Mouse (Mus musculus) hindbrain, postnatal 0 days (tissue): ENCODE results near the gene Traf5. TPM values are rescaled to one million over a fixed set of nuclear protein-coding genes. Genes with fewer than 3 reads are reported as not detected.

Experiments
- ATAC-seq: fragments of 200-750 bp; cut with Nextera tagmentation; 2 replicates; pipeline ENCODE4 v1.8.0; 2017; ENCODE audit warnings: mild to moderate bottlenecking, moderate TSS enrichment, moderate library complexity
- DNase-seq: peaks from one replicate; pipeline ENCODE4 v3.0.0-alpha.2; 2015; ENCODE audit warnings: low spot score
- H3K27ac ChIP-seq: fragments of 300-500 bp; sonication (generic); 2 replicates; pipeline ENCODE4 v1.5.1; 2014; ENCODE audit warnings: mild to moderate bottlenecking
- H3K27me3 ChIP-seq: fragments of 300-500 bp; sonication (generic); 2 replicates; pipeline ENCODE4 v1.6.1; 2014; ENCODE audit warnings: low read length, mixed read lengths; ENCODE audit not compliant: insufficient read depth
- H3K36me3 ChIP-seq: fragments of 300-500 bp; sonication (generic); 2 replicates; pipeline ENCODE4 v1.6.1; 2014; ENCODE audit warnings: low read length, mixed read lengths; ENCODE audit not compliant: insufficient read depth
- H3K4me1 ChIP-seq: fragments of 300-500 bp; sonication (generic); 2 replicates; pipeline ENCODE4 v1.6.1; 2014; ENCODE audit warnings: antibody characterized with exemption, low read length, mixed read lengths; ENCODE audit not compliant: insufficient read depth
- H3K4me2 ChIP-seq: fragments of 300-500 bp; sonication (generic); 2 replicates; pipeline ENCODE4 v1.6.1; 2014; ENCODE audit warnings: low read depth, mild to moderate bottlenecking, low read length, moderate library complexity, mixed read lengths
- H3K4me3 ChIP-seq: fragments of 300-500 bp; sonication (generic); 2 replicates; pipeline ENCODE4 v1.5.1; 2014; ENCODE audit warnings: low read length
- H3K9ac ChIP-seq: fragments of 300-500 bp; sonication (generic); replicated peaks from 2 replicates; pipeline ENCODE4 v1.6.1; 2014; ENCODE audit warnings: mild to moderate bottlenecking, low read length, moderate library complexity, mixed read lengths
- H3K9me3 ChIP-seq: fragments of 300-500 bp; sonication (generic); 2 replicates; pipeline ENCODE4 v1.6.1; 2016; ENCODE audit warnings: low read length, mixed read lengths
- CTCF ChIP-seq: IDR thresholded peaks from 2 replicates; pipeline ENCODE4 v1.5.1; 2016; ENCODE audit warnings: antibody characterized with exemption, control low read depth, low read depth
- WGBS: fragments of 180-500 bp; shearing (Covaris S2); extraction: QIAGEN DNeasy Blood & Tissue Kit; methylation state at CpG from one replicate; pipeline ENCODE4 v1.1.7; 2014; 5-methylcytosine and 5-hydroxymethylcytosine counted together
- polyA plus RNA-seq: library from polyadenylated mRNA; unstranded; fragments of >200 nt; fragmentation: Nextera tagmentation; extraction: Ambion mirVana; gene quantifications from 2 replicates; pipeline ENCODE4 v1.2.1, GENCODE M21; 2015
- total RNA-seq: library from RNA; depleted of rRNA; stranded (reverse); fragments of >200 nt; gene quantifications from 2 replicates; pipeline ENCODE4 v1.2.3, GENCODE M21; 2014

The Traf5 gene
- total and polyA plus RNA-seq, 2 experiments from 2014 or later = 1.4 to 7.3 TPM

GRCm38 (mm10) chr1:191999022-191999421, 93.3 kb downstream of the Traf5 start:
- TF ChIP-seq CTCF = no peak
- Histone ChIP-seq H3K9ac (no peak overlapping the region), H3K4me3 (no peak overlapping the region), H3K4me1 (no peaks in the 10 kb centered on the region), H3K36me3 (no peaks in the 10 kb centered on the region), H3K9me3 (no peaks in the 10 kb centered on the region), H3K27ac (no peak overlapping the region), H3K27me3 (no peaks in the 10 kb centered on the region), H3K4me2 (no peak overlapping the region)
- DNase-seq = no peak
- no peak for ATAC-seq

GRCm38 (mm10) chr1:191996621-191997185, 95.7 kb downstream of the Traf5 start:
- Histone ChIP-seq H3K9ac (no peak overlapping the region), H3K9me3 (no peaks in the 10 kb centered on the region), H3K27me3 (no peaks in the 10 kb centered on the region), H3K36me3 (no peaks in the 10 kb centered on the region), H3K4me1 (no peaks in the 10 kb centered on the region), H3K4me2 (no peak overlapping the region), H3K27ac (no peak overlapping the region), H3K4me3 (no peak overlapping the region)
- DNase-seq = no peak
- no peak for ATAC-seq
- WGBS = 86% methylated on average over 8 of the region's 8 CpGs
- no peak for TF ChIP-seq CTCF

GRCm38 (mm10) chr1:191995916-191996315, 96.4 kb downstream of the Traf5 start:
- 90% methylated on average over 7 of the region's 7 CpGs for WGBS
- no peak for TF ChIP-seq CTCF
- no peaks in the 10 kb centered on the region for H3K36me3 ChIP-seq
- DNase-seq = no peak
- no peak overlapping the region for H3K4me3 ChIP-seq
- H3K4me2 ChIP-seq = no peak overlapping the region
- H3K9me3 ChIP-seq = no peaks in the 10 kb centered on the region
- no peaks in the 10 kb centered on the region for H3K27me3 ChIP-seq
- H3K4me1 ChIP-seq = no peaks in the 10 kb centered on the region
- no peak overlapping the region for H3K27ac ChIP-seq
- no peak overlapping the region for H3K9ac ChIP-seq
- ATAC-seq = no peak

- TF ChIP-seq CTCF = peak; percentile 67
- Histone ChIP-seq H3K4me3 (no peak overlapping the region), H3K36me3 (no peaks in the 10 kb centered on the region), H3K9me3 (no peaks in the 10 kb centered on the region), H3K27me3 (no peaks in the 10 kb centered on the region), H3K4me1 (no peaks in the 10 kb centered on the region; the same call in 1 of the 2 replicates), H3K4me2 (no peak overlapping the region), H3K9ac (no peak overlapping the region), H3K27ac (no peak overlapping the region)
- 66% methylated on average over 4 of the region's 4 CpGs for WGBS
- ATAC-seq = no peak
- DNase-seq = peak; percentile 69
These were observed 96.9 kb downstream of the Traf5 start for GRCm38 (mm10) chr1:191995488-191995887.

- no peak for DNase-seq
- Histone ChIP-seq H3K27ac (no peak overlapping the region), H3K4me3 (no peak overlapping the region), H3K36me3 (no peaks in the 10 kb centered on the region), H3K27me3 (no peaks in the 10 kb centered on the region), H3K9ac (no peak overlapping the region), H3K4me1 (no peaks in the 10 kb centered on the region; the same call in 1 of the 2 replicates), H3K9me3 (no peaks in the 10 kb centered on the region), H3K4me2 (no peak overlapping the region)
- ATAC-seq = no peak
- 75% methylated on average over 5 of the region's 5 CpGs for WGBS
- no peak for TF ChIP-seq CTCF
These were observed 97.9 kb downstream of the Traf5 start for GRCm38 (mm10) chr1:191994476-191994875.

GRCm38 (mm10) chr1:191992040-191992780, 100.1 kb downstream of the Traf5 start:
- Histone ChIP-seq H3K36me3 (no peaks in the 10 kb centered on the region), H3K27ac (peak overlapping the region; percentile 45), H3K4me3 (no peak overlapping the region), H3K9me3 (no peaks in the 10 kb centered on the region), H3K27me3 (no peaks in the 10 kb centered on the region), H3K4me2 (no peak overlapping the region), H3K9ac (no peak overlapping the region), H3K4me1 (no peaks in the 10 kb centered on the region; the same call in 1 of the 2 replicates)
- ATAC-seq (peak; percentile 82), DNase-seq (peak; percentile 56)
- 64% methylated on average over 7 of the region's 7 CpGs for whole genome bisulfite sequencing
- TF ChIP-seq CTCF = no peak

GRCm38 (mm10) chr1:191989994-191990393, 102.4 kb downstream of the Traf5 start:
- peak; percentile 98 for DNase-seq

More at GRCm38 (mm10) chr1:191989994-191990393, 102.4 kb downstream of the Traf5 start:
- H3K27ac ChIP-seq = peak overlapping the region; percentile 79
- TF ChIP-seq CTCF = no peak
- no peaks in the 10 kb centered on the region; the same call in 1 of the 2 replicates for H3K4me1 ChIP-seq
- no peaks in the 10 kb centered on the region for H3K9me3 ChIP-seq
- H3K27me3 ChIP-seq = no peaks in the 10 kb centered on the region
- ATAC-seq = peak; percentile 98
- WGBS = 1% methylated on average over 22 of the region's 22 CpGs
- peak overlapping the region; percentile 62 for H3K4me2 ChIP-seq
- peak overlapping the region; percentile 63 for H3K9ac ChIP-seq
- peak overlapping the region; percentile 50 for H3K4me3 ChIP-seq
- H3K36me3 ChIP-seq = no peaks in the 10 kb centered on the region
